11 mouse cellular contexts compared by ENCODE assay signal in the genomic region with DNA sequence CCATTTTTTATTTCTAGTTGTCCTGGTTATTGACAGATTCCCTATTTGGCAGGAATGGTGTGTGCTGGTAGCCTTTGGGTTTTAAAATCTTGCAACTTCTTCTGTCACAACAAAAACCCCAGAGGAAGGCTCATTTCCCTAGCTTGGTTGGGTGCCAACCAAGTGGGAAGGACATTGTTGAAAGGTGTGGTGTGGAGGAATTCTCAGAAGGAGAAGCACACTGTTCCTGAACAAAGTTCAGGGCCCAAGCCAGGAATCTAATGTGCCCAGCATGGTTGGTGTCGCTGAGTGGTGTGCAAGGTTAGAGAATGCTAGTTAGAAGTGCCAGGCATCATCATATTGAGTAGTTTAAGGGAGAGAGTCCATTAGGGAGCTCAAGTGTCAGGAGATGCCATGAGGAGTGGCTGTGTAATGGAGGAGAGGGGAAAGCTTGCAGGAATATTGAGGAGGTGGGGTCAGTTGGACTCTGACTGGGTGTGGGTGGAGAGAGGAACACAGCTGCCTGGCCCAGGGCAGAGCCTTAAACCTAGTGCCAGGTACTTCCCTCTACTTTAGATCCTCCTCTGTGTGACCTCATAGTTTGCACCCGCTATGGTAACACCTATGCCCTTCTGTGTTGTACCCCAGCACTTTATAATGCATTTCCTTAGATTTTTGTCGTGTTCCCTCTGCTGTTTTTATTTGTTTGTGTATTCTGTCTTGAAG. TPM values are rescaled to one million over a fixed set of nuclear protein-coding genes. Genes with fewer than 3 reads are reported as not detected.
DNase-seq lines count a peak whose midpoint lies in the region; ATAC-seq lines count a peak whose summit lies in the region.
"Had no signal": no experiment of that assay in that cellular context is flagged by ENCODE, and none has a peak within 500 bp of the region (broad histone marks: within the 10 kb centered on the region; RNA-seq: fewer than 3 reads in every experiment).

No protein-coding gene starts in this region.

- no peaks in the 10 kb centered on the region for H3K27me3 ChIP-seq in lung, embryonic 15.5 days
- H3K27me3 ChIP-seq in liver, embryonic 15.5 days = no peaks in the 10 kb centered on the region

- H3K9ac ChIP-seq in lung, embryonic 15.5 days = no peak overlapping the region
- H3K9ac ChIP-seq in liver, embryonic 15.5 days = no peak overlapping the region

- H3K27ac ChIP-seq in lung, embryonic 15.5 days = no peak overlapping the region
- H3K27ac ChIP-seq in liver, embryonic 15.5 days (replicated peaks) = no peak overlapping the region

- H3K4me1 ChIP-seq in lung, embryonic 15.5 days = peaks cover 23% of the 10 kb centered on the region
- peaks cover 62% of the 10 kb centered on the region for H3K4me1 ChIP-seq in liver, embryonic 15.5 days (replicated peaks)

- WGBS in lung, embryonic 15.5 days = 75% methylated on average over 3 of the region's 3 CpGs
- 54% methylated on average over 3 of the region's 3 CpGs for WGBS in liver, embryonic 15.5 days (ENCODE audit: insufficient replicate concordance)

- H3K36me3 ChIP-seq in lung, embryonic 15.5 days = peaks cover 9% of the 10 kb centered on the region; the same call in 1 of the 2 replicates
- H3K36me3 ChIP-seq in liver, embryonic 15.5 days (replicated peaks) = peaks cover 21% of the 10 kb centered on the region

- peak; percentile 50 for DNase-seq in adrenal gland, postnatal 10 days
- DNase-seq in adrenal gland, postnatal 25 days = no peak
- no peak for DNase-seq in lung, postnatal 10 days
- peak; percentile 61 for DNase-seq in thymus, postnatal 4 days
- no peak for DNase-seq in right cerebral cortex, postnatal 25 days
- DNase-seq in gastrocnemius, adult 18-20 months (ENCODE audit: low spot score) = no peak
- DNase-seq: B cell, adult 2 months; cerebellum, adult 9-10 months had no signal

- no peaks in the 10 kb centered on the region for H3K9me3 ChIP-seq in lung, embryonic 15.5 days
- no peaks in the 10 kb centered on the region for H3K9me3 ChIP-seq in liver, embryonic 15.5 days (replicated peaks)

- no peak overlapping the region for H3K4me3 ChIP-seq in lung, embryonic 15.5 days
- H3K4me3 ChIP-seq in liver, embryonic 15.5 days (replicated peaks) = peak overlapping the region; percentile 76

- peak overlapping the region; percentile 13 for H3K4me2 ChIP-seq in lung, embryonic 15.5 days
- peak overlapping the region; percentile 83 for H3K4me2 ChIP-seq in liver, embryonic 15.5 days

- ATAC-seq in lung, embryonic 15.5 days (ENCODE audit: borderline replicate concordance, extremely low read depth, low FRiP score, low TSS enrichment) = no peak
- no peak for ATAC-seq in liver, embryonic 15.5 days (ENCODE audit: insufficient read depth)
- ATAC-seq: forebrain, embryonic 16.5 days had no signal

RNA-seq across cellular contexts. Expression of gene Ifngr1, which starts 2.6 kb away (rescaled TPM):
- total RNA-seq in adrenal gland, postnatal 10 days (2021) = 10 to 100 TPM; 60.2 to 87.8 TPM
- 36.6 and 37.4 TPM in 2 replicates for total RNA-seq in adrenal gland, postnatal 25 days (2021)
- polyA plus RNA-seq in lung, embryonic 15.5 days (2015; fragmentation: Nextera tagmentation; extraction: Ambion mirVana) = 73.0 and 77.3 TPM in 2 replicates
- 41.9 and 44.0 TPM in 2 replicates for polyA plus RNA-seq in liver, embryonic 15.5 days (2015; fragmentation: Nextera tagmentation; extraction: Ambion mirVana)
- total RNA-seq in gastrocnemius, adult 18-20 months (2021) = 10 to 100 TPM; 24.2 to 25.6 TPM

RNA-seq across cellular contexts. Expression of gene Il22ra2, which starts 27.4 kb away (rescaled TPM):
- under 1 TPM; 0.18 to 0.48 TPM for total RNA-seq in adrenal gland, postnatal 10 days (2021)
- not detected in 2 replicates for total RNA-seq in adrenal gland, postnatal 25 days (2021)
- 0.15 TPM in 1 of 2 replicates, not detected in the other for polyA plus RNA-seq in lung, embryonic 15.5 days (2015; fragmentation: Nextera tagmentation; extraction: Ambion mirVana)
- polyA plus RNA-seq in liver, embryonic 15.5 days (2015; fragmentation: Nextera tagmentation; extraction: Ambion mirVana) = 0.05 TPM in 1 of 2 replicates, not detected in the other
- not detected for total RNA-seq in gastrocnemius, adult 18-20 months (2021)
- polyA plus RNA-seq: forebrain, embryonic 16.5 days had no signal

Comparison
In these comparisons a context has a peak if more than half of its experiments do, and no peak if none do; other contexts are left out.
1. DNase-seq: peak in adrenal gland, postnatal 10 days (single experiment) and thymus, postnatal 4 days (single experiment); none in adrenal gland, postnatal 25 days (single experiment), lung, postnatal 10 days (single experiment), right cerebral cortex, postnatal 25 days (single experiment) and gastrocnemius, adult 18-20 months (single experiment).